Mouse (Mus musculus): ENCODE data around the gene Rgs7. TPM values are rescaled to one million over a fixed set of nuclear protein-coding genes. Genes with fewer than 3 reads are reported as not detected.

Gene Rgs7
- polyA plus RNA-seq, 1 experiment, result 0.72 TPM

- no peak for DNase-seq (ENCODE audit: low spot score)
These were observed 463.5 kb downstream of the Rgs7 start for GRCm38 (mm10) chr1:175028716-175029204.

- DNase-seq (ENCODE audit: low spot score), result no peak
These were observed 464.0 kb downstream of the Rgs7 start for GRCm38 (mm10) chr1:175028267-175028666.

- DNase-seq (ENCODE audit: low spot score), result no peak
These were observed 466.5 kb downstream of the Rgs7 start for GRCm38 (mm10) chr1:175025781-175026309.

GRCm38 (mm10) chr1:175024136-175024535 is 468.2 kb downstream of the Rgs7 start:
- no peak for DNase-seq (ENCODE audit: low spot score)

Other genes starting within 250 kb of the Rgs7 start
- gene Kmo, start 127.9 kb upstream of the Rgs7 start, polyA plus RNA-seq (2012; rRNA removed), result 2.0 and 2.3 TPM in 2 replicates
- 97.5 and 98.0 TPM in 2 replicates for gene Fh1, start 133.1 kb upstream of the Rgs7 start, polyA plus RNA-seq (2012; rRNA removed)
- 1.1 and 1.4 TPM in 2 replicates for gene Opn3, start 200.3 kb upstream of the Rgs7 start, polyA plus RNA-seq (2012; rRNA removed)
- gene Chml, start 200.4 kb upstream of the Rgs7 start, polyA plus RNA-seq (2012; rRNA removed), result 2.2 and 2.3 TPM in 2 replicates
- not detected in 2 replicates for gene Wdr64, start 206.1 kb upstream of the Rgs7 start, polyA plus RNA-seq (2012; rRNA removed)

Data from urinary bladder, adult 2 months (tissue).